Mouse (Mus musculus): Measurements from ENCODE around the gene E130308A19Rik.

GRCm38 (mm10) chr4:59726501-59726900 lies 100.5 kb downstream of the E130308A19Rik start:
- TF ChIP-seq CEBPB (IDR thresholded peaks at IDR 0.05; ENCODE audit: insufficient read depth, poor library complexity, severe bottlenecking) (no peak), POLR2A (IDR thresholded peaks at IDR 0.05; ENCODE audit: insufficient read length, low read depth) (no peak)

All from myocyte (in vitro differentiated cells).